Mouse (Mus musculus): Measurements from ENCODE around the gene Gm14214. TPM values are rescaled to one million over a fixed set of nuclear protein-coding genes. Genes with fewer than 3 reads are reported as not detected.
A peak's percentile ranks its signal among the peaks of the same experiment; 100 is the strongest.

Gene Gm14214
- polyA plus RNA-seq, 1 experiment from 2014 or later: not detected

- no peak for ATAC-seq (ENCODE audit: insufficient number of reproducible peaks, insufficient read depth, low FRiP score, low TSS enrichment, low read depth)
- Histone ChIP-seq H3K27ac (no peak overlapping the region), H3K36me3 (no peaks in the 10 kb centered on the region), H3K4me2 (no peak overlapping the region), H3K4me3 (replicated peaks) (no peak overlapping the region), H3K4me1 (replicated peaks) (peaks cover 7% of the 10 kb centered on the region; the same call in 1 of the 2 replicates), H3K9me3 (0 out of 2 replicates have a peak, but pooled peaks cover 4% of the 10 kb centered on the region), H3K9ac (replicated peaks) (no peak overlapping the region), H3K27me3 (no peaks in the 10 kb centered on the region)
- WGBS: 78% methylated on average over 8 of the region's 8 CpGs
Measured at GRCm38 (mm10) chr2:154771604-154772003, 1.8 kb upstream of the Gm14214 start.

GRCm38 (mm10) chr2:154767051-154767450, 2.8 kb downstream of the Gm14214 start:
- H3K9me3 ChIP-seq: no peaks in the 10 kb centered on the region
- peaks cover 14% of the 10 kb centered on the region for H3K4me1 ChIP-seq (replicated peaks)
- H3K4me2 ChIP-seq: no peak overlapping the region
- no peaks in the 10 kb centered on the region for H3K36me3 ChIP-seq
- H3K9ac ChIP-seq (replicated peaks): no peak overlapping the region
- H3K27me3 ChIP-seq: no peaks in the 10 kb centered on the region
- no peak for ATAC-seq (ENCODE audit: insufficient number of reproducible peaks, insufficient read depth, low FRiP score, low TSS enrichment, low read depth)
- no peak overlapping the region for H3K4me3 ChIP-seq (replicated peaks)
- WGBS: 92% methylated on average over 6 of the region's 6 CpGs
- H3K27ac ChIP-seq: no peak overlapping the region

- no peak overlapping the region for H3K4me3 ChIP-seq (replicated peaks)
- no peak overlapping the region for H3K27ac ChIP-seq
- no peak overlapping the region for H3K9ac ChIP-seq (replicated peaks)
- no peak overlapping the region for H3K4me2 ChIP-seq
- 68% methylated on average over 8 of the region's 8 CpGs for WGBS
- no peak for ATAC-seq (ENCODE audit: insufficient number of reproducible peaks, insufficient read depth, low FRiP score, low TSS enrichment, low read depth)
- peaks cover 7% of the 10 kb centered on the region for H3K9me3 ChIP-seq
- peaks cover 14% of the 10 kb centered on the region for H3K4me1 ChIP-seq (replicated peaks)
- no peaks in the 10 kb centered on the region for H3K27me3 ChIP-seq
- no peaks in the 10 kb centered on the region for H3K36me3 ChIP-seq
Measured at GRCm38 (mm10) chr2:154765554-154766008, 4.2 kb downstream of the Gm14214 start.

- WGBS: 79% methylated on average over 9 of the region's 9 CpGs
- Histone ChIP-seq H3K27me3 (no peaks in the 10 kb centered on the region), H3K4me3 (replicated peaks) (no peak overlapping the region), H3K36me3 (no peaks in the 10 kb centered on the region), H3K27ac (no peak overlapping the region; the same call in 1 of the 2 replicates), H3K4me2 (no peak overlapping the region), H3K4me1 (replicated peaks) (peaks cover 14% of the 10 kb centered on the region), H3K9ac (replicated peaks) (no peak overlapping the region), H3K9me3 (peaks cover 12% of the 10 kb centered on the region)
- ATAC-seq (ENCODE audit: insufficient number of reproducible peaks, insufficient read depth, low FRiP score, low TSS enrichment, low read depth): no peak
Measured at GRCm38 (mm10) chr2:154764828-154765497, 4.9 kb downstream of the Gm14214 start.

GRCm38 (mm10) chr2:154763226-154763625, 6.6 kb downstream of the Gm14214 start:
- 75% methylated on average over 3 of the region's 3 CpGs for WGBS
- peaks cover 12% of the 10 kb centered on the region for H3K9me3 ChIP-seq
- H3K4me3 ChIP-seq (replicated peaks): no peak overlapping the region
- no peak overlapping the region for H3K27ac ChIP-seq
- H3K27me3 ChIP-seq: no peaks in the 10 kb centered on the region
- no peak overlapping the region for H3K9ac ChIP-seq (replicated peaks)
- ATAC-seq (ENCODE audit: insufficient number of reproducible peaks, insufficient read depth, low FRiP score, low TSS enrichment, low read depth): no peak
- no peak overlapping the region for H3K4me2 ChIP-seq
- H3K4me1 ChIP-seq (replicated peaks): peaks cover 7% of the 10 kb centered on the region
- H3K36me3 ChIP-seq: no peaks in the 10 kb centered on the region

GRCm38 (mm10) chr2:154758454-154758853, 11.4 kb downstream of the Gm14214 start:
- Histone ChIP-seq H3K4me1 (replicated peaks) (peaks cover 7% of the 10 kb centered on the region; the same call in 1 of the 2 replicates), H3K9ac (replicated peaks) (no peak overlapping the region), H3K4me3 (replicated peaks) (no peak overlapping the region), H3K36me3 (no peaks in the 10 kb centered on the region), H3K27me3 (no peaks in the 10 kb centered on the region), H3K9me3 (peaks cover 12% of the 10 kb centered on the region), H3K27ac (no peak overlapping the region), H3K4me2 (no peak overlapping the region)
- ATAC-seq (ENCODE audit: insufficient number of reproducible peaks, insufficient read depth, low FRiP score, low TSS enrichment, low read depth): no peak
- WGBS: 74% methylated on average over 1 of the region's 1 CpGs

GRCm38 (mm10) chr2:154757691-154758090, 12.1 kb downstream of the Gm14214 start:
- Histone ChIP-seq H3K9ac (replicated peaks) (no peak overlapping the region), H3K27ac (no peak overlapping the region), H3K4me1 (replicated peaks) (no peaks in the 10 kb centered on the region), H3K4me3 (replicated peaks) (no peak overlapping the region), H3K4me2 (no peak overlapping the region), H3K27me3 (no peaks in the 10 kb centered on the region), H3K36me3 (no peaks in the 10 kb centered on the region), H3K9me3 (peaks cover 12% of the 10 kb centered on the region)
- ATAC-seq (ENCODE audit: insufficient number of reproducible peaks, insufficient read depth, low FRiP score, low TSS enrichment, low read depth): no peak
- WGBS: 65% methylated on average over 5 of the region's 5 CpGs

- no peaks in the 10 kb centered on the region for H3K4me1 ChIP-seq (replicated peaks)
Measured at GRCm38 (mm10) chr2:154755791-154756190, 14.0 kb downstream of the Gm14214 start.

GRCm38 (mm10) chr2:154754068-154754560, 15.7 kb downstream of the Gm14214 start:
- Histone ChIP-seq H3K9ac (replicated peaks) (no peak overlapping the region), H3K36me3 (no peaks in the 10 kb centered on the region), H3K4me2 (no peak overlapping the region), H3K4me3 (replicated peaks) (no peak overlapping the region), H3K9me3 (no peaks in the 10 kb centered on the region), H3K4me1 (replicated peaks) (peaks cover 9% of the 10 kb centered on the region), H3K27me3 (no peaks in the 10 kb centered on the region), H3K27ac (no peak overlapping the region)
- no peak for ATAC-seq (ENCODE audit: insufficient number of reproducible peaks, insufficient read depth, low FRiP score, low TSS enrichment, low read depth)
- WGBS: 90% methylated on average over 2 of the region's 2 CpGs

More at GRCm38 (mm10) chr2:154755791-154756190, 14.0 kb downstream of the Gm14214 start:
- no peaks in the 10 kb centered on the region for H3K36me3 ChIP-seq
- ATAC-seq (ENCODE audit: insufficient number of reproducible peaks, insufficient read depth, low FRiP score, low TSS enrichment, low read depth): no peak
- H3K9ac ChIP-seq (replicated peaks): no peak overlapping the region
- H3K27me3 ChIP-seq: no peaks in the 10 kb centered on the region
- H3K27ac ChIP-seq: no peak overlapping the region
- no peak overlapping the region for H3K4me3 ChIP-seq (replicated peaks)
- peaks cover 7% of the 10 kb centered on the region; the same call in 1 of the 2 replicates for H3K9me3 ChIP-seq
- WGBS: 61% methylated on average over 6 of the region's 6 CpGs
- H3K4me2 ChIP-seq: no peak overlapping the region

GRCm38 (mm10) chr2:154751924-154752323, 17.9 kb downstream of the Gm14214 start:
- no peaks in the 10 kb centered on the region for H3K27me3 ChIP-seq
- H3K4me2 ChIP-seq: no peak overlapping the region
- WGBS: 59% methylated on average over 8 of the region's 8 CpGs
- H3K4me1 ChIP-seq (replicated peaks): peaks cover 16% of the 10 kb centered on the region
- no peak overlapping the region for H3K9ac ChIP-seq (replicated peaks)
- no peaks in the 10 kb centered on the region for H3K36me3 ChIP-seq
- H3K4me3 ChIP-seq (replicated peaks): no peak overlapping the region
- no peak overlapping the region for H3K27ac ChIP-seq
- ATAC-seq (ENCODE audit: insufficient number of reproducible peaks, insufficient read depth, low FRiP score, low TSS enrichment, low read depth): no peak
- peaks cover 5% of the 10 kb centered on the region; the same call in 1 of the 2 replicates for H3K9me3 ChIP-seq

- no peaks in the 10 kb centered on the region for H3K36me3 ChIP-seq
- H3K9me3 ChIP-seq: peaks cover 5% of the 10 kb centered on the region; the same call in 1 of the 2 replicates
- H3K4me1 ChIP-seq (replicated peaks): peaks cover 16% of the 10 kb centered on the region
- no peak overlapping the region for H3K9ac ChIP-seq (replicated peaks)
- peak overlapping the region; percentile 73 for H3K27ac ChIP-seq
- 38% methylated on average over 23 of the region's 23 CpGs for WGBS
- peak; percentile 76; the same call in 1 of the 2 replicates for ATAC-seq (ENCODE audit: insufficient number of reproducible peaks, insufficient read depth, low FRiP score, low TSS enrichment, low read depth)
- H3K27me3 ChIP-seq: no peaks in the 10 kb centered on the region
- no peak overlapping the region for H3K4me3 ChIP-seq (replicated peaks)
- H3K4me2 ChIP-seq: peak overlapping the region; percentile 35
Measured at GRCm38 (mm10) chr2:154749046-154750036, 20.5 kb downstream of the Gm14214 start.

Data from limb, embryonic 12.5 days (tissue).